In genomic region chr19:18646397-18646796, GRCm38 (mm10) we compare ENCODE assay signal across 14 mouse cellular contexts. TPM values are rescaled to one million over a fixed set of nuclear protein-coding genes. Genes with fewer than 3 reads are reported as not detected.
DNase-seq lines count a peak whose midpoint lies in the region; ATAC-seq and TF ChIP-seq lines count a peak whose summit lies in the region.
"Had no signal": no experiment of that assay in that cellular context is flagged by ENCODE, and none has a peak within 500 bp of the region (broad histone marks: within the 10 kb centered on the region; RNA-seq: fewer than 3 reads in every experiment).

No protein-coding gene starts in this region.

- ATAC-seq in hematopoietic stem cell, adult 5-6 weeks (replicated peaks in 1 of 2; ENCODE audit: insufficient read depth in 1 of 2, low FRiP score in 2 of 2, low TSS enrichment in 1 of 2, low read depth in 1 of 2, poor library complexity in 2 of 2, severe bottlenecking in 2 of 2) = peak; percentile 60 to 70; a peak in 3 of 4 replicates
- ATAC-seq in megakaryocyte progenitor cell, adult 5-6 weeks (replicated peaks; ENCODE audit: poor library complexity) = peak; percentile 32
- ATAC-seq: forebrain, embryonic 13.5 days had no signal

- no peak for DNase-seq in spleen, adult 2 months (ENCODE audit: low read depth in 1 of 2, low spot score in 2 of 2)
- no peak for DNase-seq in spleen, adult 12 weeks (ENCODE audit: low spot score)
- DNase-seq in MEL-GATA-1-ER (ENCODE audit: extremely low read depth, low read depth) = peak; percentile 51
- no peak for DNase-seq in adrenal gland, adult 18-20 months (ENCODE audit: low spot score in 2 of 2)
- no peak for DNase-seq in frontal cortex, postnatal 10 days (ENCODE audit: low spot score in 2 of 2)
- DNase-seq: cerebellum, adult 2 months; gastrocnemius, postnatal 14 days; kidney, adult 8-10 months had no signal

- H3K27ac ChIP-seq in spleen, adult 2 months (ENCODE audit: insufficient read depth, low read length) = peak overlapping the region; percentile 31
- H3K27ac ChIP-seq: embryonic facial prominence, embryonic 10.5 days; forebrain, embryonic 13.5 days; hindbrain, embryonic 12.5 days; limb, embryonic 12.5 days had no signal

- peaks cover 6% of the 10 kb centered on the region; the same call in 1 of the 2 replicates for H3K4me1 ChIP-seq in spleen, adult 2 months (ENCODE audit: control insufficient read depth, insufficient read depth, insufficient read length)
- H3K4me1 ChIP-seq: forebrain, embryonic 13.5 days; hindbrain, embryonic 12.5 days; limb, embryonic 12.5 days had no signal

- TF ChIP-seq CTCF in spleen, adult 2 months (IDR thresholded peaks at IDR 0.05; ENCODE audit: extremely low read depth, insufficient read depth, insufficient read length, insufficient replicate concordance) = no peak

- no peak for TF ChIP-seq POLR2A in spleen, adult 2 months (IDR thresholded peaks at IDR 0.05; ENCODE audit: low read depth, low read length)

- H3K36me3 ChIP-seq in spleen, adult 2 months (ENCODE audit: control insufficient read depth, insufficient read depth, low read length) = peaks cover 8% of the 10 kb centered on the region
- H3K36me3 ChIP-seq: embryonic facial prominence, embryonic 10.5 days; hindbrain, embryonic 12.5 days had no signal

- H3K27me3 ChIP-seq in spleen, adult 2 months (ENCODE audit: control insufficient read depth, insufficient read depth, low read length) = no peaks in the 10 kb centered on the region
- H3K27me3 ChIP-seq: forebrain, embryonic 13.5 days; hindbrain, embryonic 12.5 days; limb, embryonic 12.5 days had no signal

- WGBS in spleen, adult 2 months = 38% methylated on average over 3 of the region's 3 CpGs

- H3K4me3 ChIP-seq in spleen, adult 2 months (ENCODE audit: extremely low read depth, insufficient read depth, insufficient read length) = no peak overlapping the region
- H3K4me3 ChIP-seq: embryonic facial prominence, embryonic 10.5 days; forebrain, embryonic 13.5 days; hindbrain, embryonic 12.5 days; limb, embryonic 12.5 days had no signal

RNA-seq across cellular contexts. Expression of gene Nmrk1, which starts 14.6 kb away (rescaled TPM):
- polyA plus RNA-seq in spleen, adult 2 months (2012; rRNA removed) = 3.5 and 4.0 TPM in 2 replicates
- total RNA-seq in hematopoietic stem cell, adult 5-6 weeks (2017) = 6.4 and 13.1 TPM in 2 replicates
- total RNA-seq in megakaryocyte progenitor cell, adult 5-6 weeks (2015) = 10.1 TPM in 2 replicates
- 4.6 and 4.9 TPM in 2 replicates for total RNA-seq in megakaryocyte progenitor cell, adult 5-6 weeks (2017)
- 10 to 100 TPM; 11.1 to 14.3 TPM for total RNA-seq in adrenal gland, adult 18-20 months (2021)

RNA-seq across cellular contexts. Expression of gene Ostf1, which starts 14.8 kb away (rescaled TPM):
- polyA plus RNA-seq in spleen, adult 2 months (2012; rRNA removed) = 69.7 and 83.6 TPM in 2 replicates
- total RNA-seq in hematopoietic stem cell, adult 5-6 weeks (2017) = 105 and 142 TPM in 2 replicates
- 159 and 171 TPM in 2 replicates for total RNA-seq in megakaryocyte progenitor cell, adult 5-6 weeks (2015)
- 183 and 192 TPM in 2 replicates for total RNA-seq in megakaryocyte progenitor cell, adult 5-6 weeks (2017)
- total RNA-seq in adrenal gland, adult 18-20 months (2021) = 100 to 1,000 TPM; 111 to 124 TPM

RNA-seq across cellular contexts. Expression of gene Carnmt1, which starts 24.2 kb away (rescaled TPM):
- 3.1 and 5.8 TPM in 2 replicates for polyA plus RNA-seq in spleen, adult 2 months (2012; rRNA removed)
- total RNA-seq in hematopoietic stem cell, adult 5-6 weeks (2017) = 18.9 and 32.6 TPM in 2 replicates
- 34.2 and 38.6 TPM in 2 replicates for total RNA-seq in megakaryocyte progenitor cell, adult 5-6 weeks (2015)
- 23.2 and 30.4 TPM in 2 replicates for total RNA-seq in megakaryocyte progenitor cell, adult 5-6 weeks (2017)
- total RNA-seq in adrenal gland, adult 18-20 months (2021) = 10 to 100 TPM; 22.8 to 25.0 TPM
